Mouse (Mus musculus) megakaryocyte, embryonic 14.5 days (primary cell): ENCODE data around the gene Ppp1r11.

ENCODE experiments used
- FLI1 ChIP-seq: IDR thresholded peaks from 2 replicates; pipeline ENCODE4 v1.6.1; 2012; ENCODE audit warnings: low read length, inconsistent platforms, mixed read lengths
- GATA1 ChIP-seq: IDR thresholded peaks from 3 replicates; pipeline ENCODE4 v1.6.1; 2012; ENCODE audit warnings: mixed read lengths, low read length, inconsistent platforms, borderline replicate concordance

DNA sequence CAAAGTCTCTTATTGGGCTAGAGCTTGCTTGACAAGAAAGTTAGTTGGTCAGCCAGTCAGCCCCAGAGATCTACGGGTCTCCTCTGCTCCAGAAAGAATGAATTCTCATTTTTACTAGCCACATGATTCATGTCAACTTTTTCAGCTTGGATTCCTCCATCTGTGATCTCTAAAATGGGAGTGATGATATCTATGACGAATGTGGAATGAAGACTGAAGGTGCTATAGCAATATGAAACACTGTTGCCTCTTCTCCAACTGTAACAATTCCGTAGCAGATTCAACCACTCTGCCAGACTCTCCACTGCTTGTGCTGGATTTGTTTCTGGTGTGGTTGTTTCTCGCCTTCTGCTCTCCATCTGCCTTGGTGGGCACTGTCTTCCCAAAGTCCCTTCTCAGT lies 20.4 kb downstream of the Ppp1r11 start:
- TF ChIP-seq GATA1: no peak
- no peak for TF ChIP-seq FLI1
